Mouse (Mus musculus) brain, embryonic 18.5 days (tissue): ENCODE results near the gene Mroh2a.

ENCODE experiments used
- DNase-seq: peaks from one replicate; pipeline ENCODE4 v3.0.0-alpha.2; 2012; ENCODE audit warnings: low read depth, low spot score

Gene Mroh2a

GRCm38 (mm10) chr1:88276524-88277097 lies 49.8 kb downstream of the Mroh2a start:
- DNase-seq: no peak

DNA sequence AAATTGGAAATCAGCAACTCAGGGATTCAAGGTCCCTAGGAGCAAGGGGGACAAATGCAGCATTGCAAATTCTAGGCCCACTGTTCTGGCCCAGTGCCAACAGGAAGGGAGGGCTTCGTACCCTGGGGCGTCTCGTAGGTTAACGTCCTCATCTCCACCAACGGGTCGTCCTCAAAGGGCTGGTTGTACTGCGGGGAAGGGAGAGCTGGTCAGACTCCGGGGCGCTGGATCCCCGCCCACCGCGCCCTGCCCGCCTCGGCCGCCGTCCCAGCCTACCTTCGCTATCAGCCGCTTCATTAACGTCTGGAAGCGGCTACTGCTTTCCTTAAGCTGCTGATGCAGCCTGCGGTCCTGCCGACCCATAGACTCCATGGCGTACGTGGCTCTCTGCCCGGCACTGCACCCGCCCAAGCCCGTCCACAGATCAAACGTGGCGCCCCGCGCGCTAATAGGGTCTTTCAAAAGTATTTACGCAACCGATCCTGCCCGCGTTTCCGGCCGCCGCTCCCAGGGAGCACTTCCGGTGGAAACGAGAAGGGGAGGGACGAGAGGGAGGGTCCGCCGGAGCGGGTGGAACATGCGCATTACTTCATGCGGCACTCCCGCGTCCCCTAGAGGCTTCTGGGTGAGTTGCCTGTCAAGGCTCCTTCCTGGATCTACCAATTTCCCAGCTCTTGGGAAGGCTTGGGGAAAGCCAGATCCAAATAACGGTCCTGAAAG lies 50.5 kb downstream of the Mroh2a start, which contains the start of the genes Hjurp and Trpm8:
TSS of gene Hjurp (minus strand) at position 536 of the 720 bp plus-strand sequence.
TSS of gene Trpm8 (plus strand) at position 564 of the 720 bp plus-strand sequence.
- DNase-seq: peak; percentile 100

DNA sequence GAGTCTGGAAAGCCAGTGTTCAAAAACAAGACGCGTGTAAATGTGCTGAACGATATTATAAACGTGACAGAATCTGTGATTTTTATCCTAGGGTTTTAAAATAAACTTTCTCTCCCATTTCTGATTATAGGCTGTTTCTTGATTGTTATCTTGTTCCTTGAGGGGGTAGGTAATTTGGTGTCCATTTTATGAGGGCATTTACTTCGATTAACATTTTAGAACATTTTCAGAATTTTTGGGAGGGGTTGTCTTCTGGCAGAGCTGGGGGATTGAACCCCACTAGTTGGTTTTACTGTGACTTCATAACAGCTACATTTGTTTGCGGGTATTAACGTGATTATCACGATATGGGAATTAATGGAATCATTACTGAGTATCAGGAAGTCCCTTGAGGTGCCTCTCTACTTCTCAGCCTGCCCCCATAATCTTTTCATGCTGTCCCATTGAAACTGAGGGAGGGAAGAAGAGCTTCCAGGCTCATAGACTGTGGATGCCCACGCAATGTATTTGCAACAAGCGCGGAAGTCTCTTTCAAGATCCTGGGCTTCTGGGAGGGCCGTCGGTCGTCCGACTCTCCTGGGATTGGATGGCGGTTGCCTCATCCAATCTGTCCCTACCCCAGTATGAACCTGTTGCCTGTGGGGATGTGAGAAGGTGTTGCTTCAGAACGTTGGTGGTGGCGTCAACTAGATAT lies 51.2 kb downstream of the Mroh2a start:
- no peak for DNase-seq

DNA sequence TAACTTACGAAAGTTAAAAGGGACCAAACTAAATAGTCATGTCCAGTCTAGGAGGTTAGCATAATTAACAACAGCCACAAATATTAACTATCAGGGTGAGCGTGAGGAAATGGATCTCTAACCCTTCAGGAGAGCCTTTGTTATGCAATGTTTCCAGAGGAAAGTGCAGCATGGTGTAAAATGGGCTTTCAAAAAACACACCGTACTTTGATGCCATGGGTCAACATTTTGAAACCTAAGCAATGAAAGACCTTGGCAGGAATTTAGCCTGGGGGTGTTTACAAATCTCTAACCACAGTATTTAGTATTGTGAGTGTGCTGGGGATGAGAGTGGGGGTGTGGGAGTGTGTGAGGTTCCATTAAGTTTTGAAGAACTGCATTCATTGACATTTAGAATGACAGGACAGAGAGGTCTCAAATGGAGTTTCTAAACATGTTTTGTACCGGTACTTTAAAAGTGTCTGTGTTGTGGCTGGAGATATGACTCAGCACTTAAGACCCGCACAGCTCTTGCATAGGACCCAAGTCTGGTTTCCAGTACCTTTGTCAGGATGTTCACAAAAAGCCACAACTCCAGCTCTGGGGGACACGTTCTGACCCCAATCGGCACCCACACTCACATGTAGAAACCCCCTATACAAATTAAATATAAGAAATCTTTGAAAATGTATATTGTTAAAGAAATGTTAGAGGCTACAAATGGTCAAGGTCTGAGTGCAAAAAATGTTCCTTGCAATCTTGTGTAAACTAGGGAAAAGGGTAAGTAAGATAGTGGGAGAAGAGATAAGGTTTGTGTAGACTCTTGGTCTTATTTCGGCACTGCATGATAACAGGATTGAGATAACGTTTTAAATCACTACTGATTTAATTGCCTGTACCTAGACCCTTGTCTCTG lies 52.6 kb downstream of the Mroh2a start:
- DNase-seq: no peak

DNA sequence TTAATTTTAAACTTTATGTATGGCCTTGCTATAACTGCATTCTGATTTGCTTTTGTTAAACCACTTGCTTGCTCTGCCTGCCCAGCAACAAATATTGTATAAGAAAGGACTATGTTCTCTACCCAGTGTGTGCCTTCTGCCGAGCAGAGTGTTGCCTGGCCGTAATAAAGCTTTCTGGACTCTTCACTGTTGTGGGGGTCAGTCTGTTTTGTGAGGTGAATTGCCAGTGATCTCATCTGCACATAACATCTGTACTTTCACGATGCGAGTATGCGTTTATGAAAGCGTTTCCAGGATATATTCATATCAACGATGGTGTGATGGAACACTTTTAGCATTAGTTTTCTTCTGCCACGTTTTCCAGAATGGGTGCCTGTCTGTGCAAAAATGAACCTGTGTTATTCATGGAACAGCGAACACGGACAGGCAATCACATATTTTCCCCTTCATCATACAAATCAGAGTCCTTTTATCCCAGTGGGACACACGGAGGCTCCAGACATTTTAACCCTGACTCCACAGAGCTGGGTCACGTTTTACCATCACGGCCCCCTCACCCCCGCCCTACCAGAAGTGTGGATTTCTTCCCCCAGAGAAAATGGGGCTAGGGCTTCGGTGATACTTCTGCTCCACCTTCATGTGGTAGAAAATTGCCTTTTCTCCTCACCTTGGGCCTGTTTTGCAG lies 53.4 kb downstream of the Mroh2a start:
- DNase-seq: no peak

GRCm38 (mm10) chr1:88282301-88282700 lies 55.5 kb downstream of the Mroh2a start:
- no peak for DNase-seq

- no peak for DNase-seq
These were observed 56.8 kb downstream of the Mroh2a start for GRCm38 (mm10) chr1:88283376-88284227.

GRCm38 (mm10) chr1:88284228-88284945 lies 57.6 kb downstream of the Mroh2a start:
- DNase-seq: no peak

GRCm38 (mm10) chr1:88284946-88285320 lies 58.1 kb downstream of the Mroh2a start:
- no peak for DNase-seq

DNA sequence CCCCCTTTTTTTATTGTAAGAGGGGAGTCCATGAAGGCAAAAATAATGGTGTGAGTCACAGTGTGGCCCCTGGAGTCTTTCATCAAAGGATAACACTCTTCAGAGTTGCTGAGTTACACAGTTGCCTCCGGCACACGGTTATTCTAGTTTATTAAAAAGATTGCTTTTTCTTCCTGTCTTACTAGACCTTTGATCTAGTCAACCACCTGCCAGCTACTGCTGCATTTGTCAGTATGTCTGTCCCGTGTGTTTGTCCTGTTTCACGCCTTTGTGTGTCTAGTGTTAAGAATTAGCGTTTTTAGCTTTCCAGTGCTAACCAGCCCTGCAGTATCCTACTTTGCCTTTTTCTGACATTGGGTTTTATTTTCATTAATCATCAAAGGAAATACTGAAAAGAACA lies 58.9 kb downstream of the Mroh2a start:
- DNase-seq: no peak

DNA sequence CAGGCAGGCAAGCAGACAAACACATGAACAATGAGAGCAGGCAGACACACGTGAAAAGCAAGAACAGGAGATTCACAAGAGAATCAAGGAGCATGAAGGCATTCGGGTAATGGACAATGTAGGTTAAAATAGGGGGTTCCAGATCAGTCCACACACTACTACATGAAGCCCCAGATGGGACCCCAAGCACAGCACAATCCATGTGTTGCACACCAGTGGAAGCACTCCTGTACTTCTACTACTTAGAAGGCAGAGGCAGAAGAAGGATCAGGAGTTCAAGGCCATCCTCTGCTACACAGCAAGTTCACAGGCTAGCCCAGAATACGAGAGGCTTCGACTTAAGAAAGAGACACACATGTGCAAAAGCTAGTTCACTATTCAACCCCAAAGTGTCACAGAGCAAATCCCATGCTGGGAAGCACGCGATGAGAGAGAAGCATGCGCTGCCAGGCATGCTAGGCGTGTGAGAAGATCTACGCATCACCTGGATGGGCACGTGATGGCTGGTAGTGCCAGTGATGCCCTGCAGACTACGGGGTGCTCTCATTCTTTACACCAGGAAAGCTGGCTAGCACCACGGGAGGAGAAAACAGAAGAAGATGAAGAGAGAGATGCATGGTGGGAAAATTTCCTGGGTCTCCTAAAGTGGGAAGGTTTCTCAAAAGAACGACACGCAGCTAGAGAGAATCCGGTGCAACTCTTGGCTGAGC lies 59.5 kb downstream of the Mroh2a start:
- DNase-seq: no peak

GRCm38 (mm10) chr1:88286887-88287696 lies 60.3 kb downstream of the Mroh2a start:
- DNase-seq: no peak

- no peak for DNase-seq
These were observed 60.9 kb downstream of the Mroh2a start for GRCm38 (mm10) chr1:88287697-88287980.

DNA sequence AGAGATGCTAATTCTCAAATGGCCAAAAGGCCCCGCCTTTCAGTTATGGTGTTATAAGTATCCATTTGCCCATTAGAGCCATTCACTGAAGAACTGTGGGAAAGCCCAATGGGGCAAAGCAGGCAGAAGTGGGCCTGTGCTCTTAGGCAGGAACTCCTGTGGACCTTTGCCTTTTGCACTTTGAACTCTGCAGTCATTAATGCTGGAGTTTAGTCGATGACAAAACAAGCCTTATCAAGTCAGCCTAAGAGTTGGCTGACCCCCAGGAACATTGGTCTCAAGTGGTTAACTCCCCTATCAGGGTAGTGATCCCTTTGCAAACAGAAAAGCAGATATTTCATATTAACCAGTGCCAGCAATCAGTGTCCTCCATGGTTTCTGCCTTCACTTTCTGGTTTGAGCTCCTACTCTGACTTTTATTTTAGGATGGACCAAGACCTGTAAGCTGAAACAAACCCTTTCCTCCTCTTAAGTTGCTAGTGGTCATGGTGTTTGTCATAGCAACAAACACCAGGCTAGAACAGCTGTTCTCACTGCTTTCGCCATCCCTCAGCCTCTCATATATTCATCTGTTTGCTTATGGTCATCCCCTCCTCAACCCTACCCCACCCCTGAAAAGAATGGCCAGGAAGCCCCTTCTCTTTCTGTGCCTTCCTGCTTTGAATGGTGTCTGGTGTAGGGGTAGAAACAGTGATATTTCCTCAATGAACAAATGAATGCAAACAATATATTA lies 61.4 kb downstream of the Mroh2a start:
- DNase-seq: no peak

- DNase-seq: no peak
These were observed 62.0 kb downstream of the Mroh2a start for GRCm38 (mm10) chr1:88288789-88289127.

GRCm38 (mm10) chr1:88289152-88289551 lies 62.4 kb downstream of the Mroh2a start:
- DNase-seq: no peak

DNA sequence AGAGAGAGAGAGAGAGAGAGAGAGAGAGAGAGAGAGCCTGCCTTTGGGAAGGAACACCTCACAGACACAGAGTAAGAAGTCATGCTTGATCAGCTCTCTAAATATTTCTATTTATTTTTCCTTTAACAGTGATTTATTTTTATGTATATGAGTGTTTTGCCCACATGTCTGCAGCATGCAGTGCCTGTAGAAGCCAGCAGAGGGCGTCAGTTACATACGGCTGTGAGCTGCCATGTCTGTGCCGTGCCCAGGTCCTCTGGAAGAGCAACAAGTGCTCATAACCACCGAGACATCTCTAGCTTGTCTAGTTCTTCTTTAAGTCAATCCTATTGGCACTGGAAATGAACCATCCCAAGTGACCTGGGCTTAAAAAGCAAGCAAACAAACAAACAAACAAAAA lies 63.1 kb downstream of the Mroh2a start:
- DNase-seq: no peak

GRCm38 (mm10) chr1:88290511-88290910 lies 63.7 kb downstream of the Mroh2a start:
- no peak for DNase-seq
